Mouse (Mus musculus) right cerebral cortex, postnatal 14 days (tissue): Measurements from ENCODE around the gene Ptprg.

Experiments used
- DNase-seq: peaks from one replicate; pipeline ENCODE4 v3.0.0; 2022

Ptprg gene

DNA sequence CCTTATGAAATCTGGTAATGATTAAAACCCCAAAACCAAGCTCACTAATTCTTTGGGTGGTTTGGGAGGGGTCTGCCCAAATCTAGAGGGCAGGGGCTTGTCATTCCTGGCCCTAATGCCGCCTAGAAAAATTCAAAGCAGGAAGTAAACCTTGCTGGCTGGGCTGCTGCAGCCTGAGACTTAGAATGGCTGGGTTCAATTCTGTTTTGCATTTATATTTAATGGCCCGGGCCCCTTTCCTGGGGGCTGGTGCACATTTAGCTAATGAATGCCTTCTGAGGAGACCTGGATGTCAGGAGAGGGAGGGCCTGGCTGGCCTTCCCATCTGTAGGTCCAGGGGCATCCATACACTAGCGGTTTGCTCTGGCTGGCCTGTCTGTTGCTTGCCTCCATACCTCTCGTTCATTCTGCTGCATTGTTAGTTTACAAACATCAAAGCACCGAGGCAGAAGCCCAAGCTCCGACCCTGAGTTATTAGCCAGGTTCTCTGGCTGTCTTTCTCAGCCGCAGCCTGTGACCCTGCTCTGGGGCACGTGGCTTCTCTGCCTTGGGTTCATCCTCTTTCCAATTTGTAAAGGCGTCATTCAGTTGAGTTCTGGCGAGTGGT lies 67.7 kb downstream of the Ptprg start:
- DNase-seq = no peak

DNA sequence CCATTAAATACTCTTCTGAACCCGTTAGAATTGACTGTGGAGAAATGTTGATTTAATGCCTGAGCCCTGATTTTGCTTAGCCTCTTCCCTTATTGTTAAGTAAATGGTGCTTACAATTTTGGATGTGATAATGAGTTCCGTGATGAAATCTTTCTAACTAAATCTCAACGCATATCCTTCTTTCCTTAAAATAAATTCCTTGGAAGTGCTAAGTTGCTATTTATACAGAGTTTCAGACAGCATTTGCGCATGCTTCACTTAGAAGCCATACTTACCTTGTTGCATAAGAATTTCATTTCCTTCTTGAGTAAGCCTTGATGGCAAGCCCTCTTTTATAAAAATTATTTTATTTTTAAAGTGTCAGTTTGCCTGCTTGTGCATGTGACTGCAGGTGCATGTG lies 70.2 kb downstream of the Ptprg start:
- DNase-seq = no peak

DNA sequence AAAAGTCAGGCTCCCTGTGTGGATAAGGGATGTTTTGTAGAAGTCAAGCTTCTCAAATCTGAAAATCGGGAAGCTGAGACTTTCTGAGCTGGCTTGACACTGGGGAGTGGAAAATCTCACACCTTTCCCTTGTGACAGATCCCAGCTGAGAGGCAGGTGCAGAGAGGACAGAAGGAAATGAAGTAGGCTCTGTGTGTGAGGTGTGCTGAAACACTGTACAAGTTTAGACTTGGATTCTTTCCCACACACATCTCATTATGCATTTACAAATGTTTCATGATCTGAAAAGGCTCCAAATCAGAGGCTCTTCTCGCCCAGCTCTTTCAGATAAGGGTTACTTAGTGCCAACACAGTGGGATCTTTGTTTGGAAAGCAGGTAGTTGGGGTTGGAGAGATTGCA lies 77.4 kb downstream of the Ptprg start:
- DNase-seq = no peak

DNA sequence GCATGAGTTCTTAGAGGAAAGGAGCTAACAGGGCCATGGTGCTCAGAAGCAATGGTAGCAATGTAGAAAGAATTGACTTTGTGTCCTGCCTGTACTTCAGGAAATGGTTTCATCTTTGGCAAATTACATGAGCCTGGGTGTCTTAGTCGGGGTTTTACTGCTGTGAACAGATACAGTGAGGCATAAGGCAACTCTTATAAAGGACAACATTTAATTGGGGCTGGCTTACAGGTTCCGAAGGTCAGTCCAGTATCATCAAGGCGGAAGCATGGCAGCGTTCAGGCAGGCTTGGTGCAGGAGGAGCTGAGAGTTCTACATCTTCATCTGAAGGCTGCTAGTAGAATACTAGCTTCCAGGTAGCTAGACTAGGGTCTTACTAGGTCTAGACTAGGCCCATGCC lies 78.2 kb downstream of the Ptprg start:
- no peak for DNase-seq

DNA sequence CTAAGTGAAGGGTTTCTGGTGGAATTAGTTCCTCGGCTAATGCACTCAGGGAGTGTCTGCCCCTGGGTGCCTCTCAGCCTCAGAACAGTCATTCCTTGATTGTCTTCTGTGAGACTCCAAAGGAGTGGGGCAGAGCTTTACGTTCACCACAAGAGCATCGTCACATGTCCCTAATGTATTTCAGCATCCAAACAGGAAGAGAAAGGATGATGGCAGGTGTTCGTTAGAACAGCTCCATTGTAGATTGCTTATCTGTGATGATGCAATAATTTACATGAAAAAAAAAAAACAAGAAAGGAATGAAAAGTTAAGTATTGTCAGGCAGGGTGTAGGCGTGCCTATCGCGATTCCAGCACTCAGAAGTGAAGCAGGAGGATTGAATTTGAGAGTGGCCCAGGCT lies 84.3 kb downstream of the Ptprg start:
- no peak for DNase-seq

DNA sequence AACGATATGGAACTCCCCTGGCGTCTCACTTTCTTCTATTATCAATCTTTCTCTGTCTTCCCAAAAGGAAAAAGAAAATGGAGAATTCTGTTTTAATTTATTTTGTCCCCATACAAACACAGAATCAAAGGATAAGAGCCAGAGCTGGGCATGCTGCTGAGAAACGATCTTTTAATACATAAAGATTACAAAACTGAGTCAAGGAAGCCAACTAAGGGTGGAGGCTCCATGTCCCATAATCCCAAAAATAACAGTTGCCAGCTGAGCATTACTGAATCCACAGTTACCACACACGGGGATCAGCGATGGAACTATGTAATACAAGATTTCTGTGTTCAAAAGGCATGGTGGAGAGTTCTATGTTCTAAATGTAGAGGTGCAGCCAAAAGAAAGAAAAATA lies 86.0 kb downstream of the Ptprg start:
- no peak for DNase-seq

DNA sequence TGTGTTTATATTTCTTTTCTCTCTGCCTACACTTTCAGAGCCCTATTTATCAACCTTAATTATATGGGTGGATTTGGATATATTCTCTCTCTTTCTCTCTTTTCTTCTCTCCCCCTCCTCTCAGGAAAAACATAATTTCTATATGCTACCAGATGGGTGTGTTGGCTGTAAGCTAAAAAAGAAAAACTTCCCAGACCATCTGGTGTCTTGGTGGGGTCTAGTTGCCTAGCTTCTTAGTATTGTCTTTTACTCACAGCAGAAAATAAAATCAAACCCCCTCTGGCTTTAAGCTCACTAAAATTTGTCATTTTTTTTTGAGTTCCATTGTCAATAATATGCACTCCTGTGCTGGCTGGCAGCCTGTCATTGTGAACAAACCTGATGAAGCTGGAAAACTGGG lies 87.0 kb downstream of the Ptprg start:
- DNase-seq = no peak

DNA sequence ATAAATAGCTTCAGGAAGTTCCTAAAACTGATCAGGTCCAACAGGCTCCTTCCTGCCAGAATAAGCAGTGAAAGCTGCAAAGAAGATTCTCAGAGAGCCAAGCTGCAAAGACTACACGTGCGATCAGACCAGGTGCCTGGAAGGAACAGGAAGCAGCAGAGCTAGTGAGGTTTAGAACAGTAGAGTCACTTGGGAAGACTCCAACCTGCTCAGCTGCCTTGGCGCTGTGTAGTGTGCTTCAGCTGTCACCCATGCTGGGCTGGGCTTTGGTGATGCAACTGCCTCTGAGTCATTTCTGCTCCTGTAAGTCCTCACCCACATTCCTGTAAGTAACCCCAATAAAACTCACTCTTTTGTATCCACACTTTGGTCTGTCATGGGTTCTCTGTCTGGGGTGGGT lies 87.7 kb downstream of the Ptprg start:
- no peak for DNase-seq

DNA sequence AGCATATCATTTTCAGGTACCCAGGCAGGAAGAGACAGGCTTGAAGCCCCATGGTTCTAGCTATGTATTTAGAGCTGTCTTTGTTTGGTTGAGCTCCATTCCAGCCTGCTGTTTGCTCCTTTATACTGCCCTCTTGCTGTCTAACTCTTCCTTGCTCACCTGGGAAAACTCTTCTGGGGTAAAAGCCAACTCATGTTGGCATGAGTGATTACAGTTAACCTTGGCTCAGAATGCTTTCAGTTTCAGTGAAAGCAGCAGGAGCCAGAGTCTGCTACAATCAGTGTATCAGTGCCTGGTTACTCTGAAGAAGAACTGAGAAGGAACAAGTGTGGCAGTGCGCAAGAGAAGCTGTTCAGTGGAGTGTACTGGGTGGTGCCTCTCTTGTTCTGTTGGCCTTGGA lies 89.6 kb downstream of the Ptprg start:
- no peak for DNase-seq

DNA sequence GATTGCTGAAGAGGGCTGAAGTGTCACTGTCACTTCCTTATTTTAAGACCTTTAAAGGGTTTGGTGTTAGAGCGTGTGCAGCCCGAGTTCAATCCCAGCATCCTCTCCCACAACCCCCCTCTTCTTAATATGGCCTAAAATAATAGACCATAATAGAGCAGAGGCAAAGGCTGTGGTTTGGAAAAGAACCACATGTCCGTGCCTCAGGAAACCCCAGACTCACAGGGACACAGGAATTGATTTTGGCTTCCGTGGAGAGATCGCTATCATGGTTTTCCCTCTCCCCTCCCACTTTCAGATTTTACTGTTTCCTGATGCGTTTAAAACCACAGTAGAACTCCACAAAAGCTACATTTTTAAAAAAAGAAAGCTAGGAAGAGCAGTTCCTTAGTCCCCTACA lies 104.0 kb downstream of the Ptprg start:
- no peak for DNase-seq

DNA sequence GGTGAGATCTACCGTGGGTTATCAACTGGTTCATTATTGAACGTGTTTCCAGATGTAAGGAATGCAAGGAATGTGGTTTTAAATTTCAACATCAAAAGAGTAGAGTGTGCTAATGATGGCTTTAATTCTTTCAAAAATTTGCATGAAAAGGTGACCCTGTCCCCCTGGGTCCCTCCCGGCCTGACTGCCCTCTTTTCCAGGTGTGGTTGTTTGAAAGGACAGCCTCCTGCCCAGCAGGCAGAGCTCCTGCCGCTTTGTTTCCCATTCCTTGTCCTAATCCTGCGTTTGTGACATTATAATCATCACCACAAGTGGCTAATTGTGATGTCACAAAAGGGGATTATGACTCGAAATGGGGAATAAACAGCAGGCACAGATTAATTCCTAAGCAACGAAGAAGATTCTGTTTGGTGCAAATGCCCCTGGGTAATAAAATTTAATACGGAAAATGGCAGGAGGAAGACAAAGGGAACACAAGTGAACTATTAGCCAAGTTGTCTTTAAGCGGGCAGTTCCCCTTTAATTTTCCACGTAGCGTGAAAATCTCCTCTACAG lies 110.4 kb downstream of the Ptprg start:
- no peak for DNase-seq

DNA sequence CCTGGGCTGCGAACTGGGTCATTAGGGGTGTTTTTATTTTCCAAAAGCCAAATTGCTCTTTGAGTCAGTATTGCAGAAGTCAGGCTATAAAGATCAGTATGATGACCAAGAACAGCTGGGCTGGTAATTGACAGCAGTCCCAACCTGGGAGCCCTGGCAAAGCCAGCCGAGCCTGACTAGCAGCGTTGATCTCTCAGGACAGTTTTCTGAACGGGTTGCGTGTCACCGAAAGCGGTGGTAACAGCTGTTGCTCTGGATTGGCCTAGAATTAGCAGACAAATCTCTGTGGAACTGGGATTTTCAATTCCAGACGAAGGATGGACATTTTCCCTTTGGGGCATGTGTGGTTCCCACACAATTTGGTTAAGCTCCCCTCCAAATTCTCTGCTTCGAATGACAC lies 111.0 kb downstream of the Ptprg start:
- DNase-seq = no peak

DNA sequence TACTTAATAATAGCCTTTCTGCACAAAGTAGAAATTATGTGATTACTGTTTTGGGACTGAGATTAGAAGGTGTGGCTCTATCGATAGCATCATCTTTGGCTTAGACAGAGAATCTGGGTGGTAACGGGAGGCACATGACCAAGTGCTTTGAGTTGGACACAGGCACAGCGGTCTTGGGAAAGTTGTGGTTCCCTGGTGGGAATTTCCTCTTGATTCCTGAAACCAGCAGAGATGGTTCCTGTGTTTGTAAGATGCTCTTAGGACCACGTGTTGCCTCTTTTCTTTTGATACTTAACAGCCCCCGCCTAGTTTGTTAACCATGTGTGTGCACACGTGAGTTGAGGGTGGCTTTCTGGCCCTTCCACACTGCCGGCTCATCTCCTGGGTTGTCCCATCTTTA lies 111.7 kb downstream of the Ptprg start:
- DNase-seq = no peak

DNA sequence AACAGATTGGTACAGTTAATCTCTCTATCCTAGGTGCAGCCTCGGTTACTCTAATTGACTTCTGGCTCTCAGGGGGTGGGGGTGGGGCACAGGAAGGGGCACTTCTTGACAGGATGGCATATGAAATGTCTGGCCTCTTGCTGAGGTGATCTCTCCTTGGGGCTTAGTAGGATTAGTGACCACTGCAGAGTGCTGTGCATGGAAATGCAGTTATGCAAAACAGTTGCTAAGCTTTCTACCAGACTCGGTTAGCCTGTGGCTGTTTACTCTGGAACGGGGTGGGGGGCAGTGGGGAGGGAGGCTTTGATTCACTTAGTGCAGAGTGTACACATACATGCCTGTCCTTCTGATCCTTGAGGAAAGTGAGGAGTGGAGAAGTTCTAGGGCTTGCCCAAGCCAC lies 114.4 kb downstream of the Ptprg start:
- DNase-seq = no peak

DNA sequence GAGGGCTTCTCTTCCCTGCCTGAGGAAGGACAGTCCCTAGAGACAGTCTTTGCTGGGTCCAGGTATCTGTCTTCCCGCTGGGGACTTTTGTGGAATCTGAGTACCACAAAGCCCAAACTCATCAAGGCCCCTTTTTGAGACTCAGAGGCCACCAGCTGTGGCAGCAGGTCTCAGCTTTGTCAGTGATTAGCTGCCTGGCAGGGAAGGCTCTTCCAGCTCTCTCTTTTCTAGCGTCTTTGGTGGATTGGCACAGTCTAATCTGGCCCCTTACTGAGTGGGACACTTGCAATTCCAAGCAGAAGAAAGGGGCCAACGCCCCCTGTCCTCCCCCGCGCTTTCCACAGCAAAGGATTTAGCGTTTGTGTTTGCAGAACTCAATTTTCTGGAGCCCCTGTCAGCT lies 117.5 kb downstream of the Ptprg start:
- no peak for DNase-seq

DNA sequence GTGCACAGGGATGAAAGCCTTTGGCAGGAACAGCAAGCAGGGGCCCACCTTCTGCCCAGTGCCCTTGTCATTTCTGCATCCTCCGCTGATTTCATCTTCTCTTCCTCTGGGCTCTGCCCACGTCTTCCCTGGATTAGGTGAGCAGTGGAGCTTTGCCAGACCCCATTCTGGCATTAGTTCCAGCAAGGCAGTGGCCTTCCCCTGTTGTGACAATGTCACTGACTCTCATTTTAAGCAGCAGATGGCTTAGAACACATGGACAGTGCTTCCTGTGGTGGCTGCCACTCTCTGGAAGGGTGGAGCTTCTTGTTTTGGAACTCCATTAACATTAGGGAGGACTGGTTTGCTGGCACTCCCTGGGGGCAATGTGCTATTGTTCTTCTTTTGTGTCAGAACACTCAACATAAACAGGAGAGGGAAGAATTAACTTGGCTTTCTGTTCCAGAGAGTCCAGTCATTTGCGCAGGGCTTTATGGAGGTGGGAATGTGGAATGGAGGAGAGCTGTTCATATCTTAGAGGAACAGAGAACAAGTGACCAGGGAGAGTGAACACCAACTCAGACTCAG lies 119.7 kb downstream of the Ptprg start:
- DNase-seq = no peak

DNA sequence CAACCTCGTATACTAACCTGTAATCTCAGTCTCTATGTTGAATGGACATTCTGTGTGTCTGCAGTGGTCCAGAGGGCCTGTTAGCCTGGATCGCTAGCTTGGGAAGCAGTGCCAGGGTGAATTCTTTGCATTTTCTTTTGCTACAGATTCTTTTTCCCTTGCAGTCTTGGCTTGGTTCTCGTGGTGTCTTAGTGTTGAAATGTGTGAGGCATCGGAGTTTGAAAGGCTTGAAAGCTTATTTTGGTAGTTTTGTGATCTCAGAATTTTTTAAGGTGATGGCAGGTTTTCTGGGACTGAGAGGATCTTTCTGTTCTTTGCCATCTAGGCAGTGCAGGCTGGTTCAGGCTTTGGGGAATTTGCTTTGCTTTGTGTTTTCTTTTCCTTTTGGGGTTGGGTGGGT lies 124.9 kb downstream of the Ptprg start:
- no peak for DNase-seq

DNA sequence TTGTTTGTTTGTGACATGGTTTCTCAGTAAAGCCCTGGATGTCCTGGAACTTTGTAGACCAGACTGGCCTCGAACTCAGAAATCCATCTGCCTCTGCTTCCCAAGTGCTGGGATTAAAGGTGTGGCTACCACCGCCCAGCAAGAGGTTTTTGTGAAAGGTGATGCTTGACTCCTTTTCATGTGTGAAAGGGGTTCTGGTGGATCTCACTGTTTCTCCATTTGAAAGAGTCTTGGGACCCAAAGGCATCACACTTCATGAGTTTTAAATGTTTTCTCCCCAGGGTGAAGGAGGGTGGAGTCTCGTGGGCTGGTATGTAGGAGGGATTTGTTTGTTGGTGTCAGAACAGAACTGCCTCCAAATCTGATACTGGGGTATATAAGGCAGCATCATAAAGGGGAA lies 126.4 kb downstream of the Ptprg start:
- DNase-seq = no peak

DNA sequence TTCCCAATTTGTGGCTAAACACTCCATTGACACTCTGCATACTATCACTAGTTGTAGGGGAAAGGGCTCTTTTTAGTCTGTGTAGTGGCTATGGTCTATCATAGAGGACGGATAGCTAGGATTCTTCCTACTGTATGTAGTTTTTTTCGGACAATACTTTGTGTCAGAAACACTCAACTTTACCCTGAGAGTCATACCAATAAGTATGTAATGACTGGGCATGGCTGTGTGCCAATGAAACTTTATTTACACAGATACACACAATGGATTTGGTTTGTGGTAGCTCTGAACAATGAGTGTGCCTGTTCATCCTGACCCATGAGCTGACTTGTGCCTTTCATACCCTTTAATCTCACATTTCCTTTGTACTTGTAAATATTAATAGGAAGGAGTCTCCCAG lies 127.3 kb downstream of the Ptprg start:
- no peak for DNase-seq

DNA sequence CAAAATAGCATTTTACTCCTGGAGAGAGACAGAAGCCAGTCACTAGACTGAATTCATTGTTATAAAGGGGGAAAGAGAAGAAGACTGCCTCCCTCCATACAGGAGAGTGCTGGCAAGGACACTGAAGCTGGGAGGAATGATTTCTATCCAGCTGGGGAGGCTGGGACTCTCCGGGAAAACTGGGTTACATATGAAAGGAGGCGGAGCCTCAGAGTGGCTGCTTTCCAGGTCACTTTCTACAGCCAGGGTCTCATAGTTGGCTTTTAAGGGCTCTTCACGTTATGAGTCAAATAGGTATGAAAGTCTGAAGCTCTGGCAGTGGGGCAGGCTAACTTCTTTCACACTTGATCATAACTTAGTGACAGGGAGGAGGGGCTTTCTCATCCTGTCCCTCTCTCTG lies 129.1 kb downstream of the Ptprg start:
- DNase-seq = no peak

DNA sequence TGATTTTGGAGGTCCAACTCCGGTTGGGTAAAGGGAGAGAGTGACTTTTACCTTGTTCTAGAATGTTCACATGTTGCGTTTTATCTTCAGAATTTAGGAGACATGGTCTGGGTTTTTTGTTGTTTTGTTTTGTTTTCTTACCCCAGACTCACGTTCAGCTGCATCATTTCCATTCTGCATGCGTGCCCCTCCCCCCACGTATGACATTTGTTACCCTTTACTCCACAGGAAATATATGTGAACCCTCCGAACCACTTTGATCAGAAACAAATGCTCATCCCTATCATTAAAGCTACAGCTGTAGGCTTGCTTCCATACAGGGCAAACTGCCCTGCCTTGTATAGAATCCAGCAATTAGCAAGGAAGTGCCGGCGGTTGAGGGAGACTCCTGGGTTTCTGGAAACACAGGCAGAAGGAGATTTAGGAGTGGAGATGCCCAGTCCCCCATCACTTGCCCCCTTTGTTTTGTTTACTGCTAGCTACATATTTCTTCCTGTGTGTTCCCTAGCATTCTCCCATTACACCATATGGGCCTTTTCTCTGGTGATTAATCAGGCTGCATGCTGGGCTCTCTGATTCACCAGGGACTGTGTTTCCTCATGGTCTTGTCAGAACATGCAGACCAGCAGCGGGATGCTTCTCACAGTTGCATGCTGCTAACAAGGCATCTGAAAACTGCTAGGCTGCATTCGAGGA lies 130.2 kb downstream of the Ptprg start:
- no peak for DNase-seq

DNA sequence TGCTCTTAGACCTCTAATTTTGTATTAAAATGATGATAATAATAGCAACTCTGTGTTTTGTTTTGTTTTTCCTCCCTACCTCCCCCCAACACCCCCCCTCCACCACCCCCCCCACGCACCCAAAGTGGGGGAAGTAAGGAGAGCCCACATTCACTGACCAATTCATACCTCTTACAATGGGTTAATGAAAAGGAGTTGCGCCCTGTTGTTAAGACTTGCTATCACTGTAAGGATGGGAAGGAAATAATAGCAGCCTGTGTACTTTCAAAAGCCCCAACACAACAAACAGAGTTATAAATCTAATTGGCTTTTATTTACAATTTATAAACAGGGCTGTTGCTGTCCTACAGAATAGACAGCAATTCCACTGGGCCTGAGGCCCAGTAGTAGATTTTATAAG lies 130.8 kb downstream of the Ptprg start:
- no peak for DNase-seq

DNA sequence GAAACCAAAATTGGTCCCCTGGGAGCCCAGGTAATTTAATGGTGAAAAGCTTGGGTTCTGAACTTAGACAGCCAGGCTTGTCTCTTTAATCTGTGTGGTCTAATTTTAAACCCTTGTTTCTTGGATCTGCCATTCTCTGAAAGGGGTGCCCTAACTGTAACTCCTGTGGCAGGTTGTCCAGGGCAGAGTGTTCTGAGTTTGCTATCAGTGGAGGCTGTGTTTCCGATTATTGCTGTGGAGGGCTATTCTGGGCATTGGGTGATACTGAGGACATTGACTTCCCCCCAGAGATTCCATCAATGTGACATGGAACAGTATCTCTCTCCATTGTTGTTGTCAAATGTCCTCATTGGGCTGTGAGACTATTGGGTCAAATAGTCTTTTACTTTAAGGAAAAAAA lies 134.2 kb downstream of the Ptprg start:
- DNase-seq = no peak

DNA sequence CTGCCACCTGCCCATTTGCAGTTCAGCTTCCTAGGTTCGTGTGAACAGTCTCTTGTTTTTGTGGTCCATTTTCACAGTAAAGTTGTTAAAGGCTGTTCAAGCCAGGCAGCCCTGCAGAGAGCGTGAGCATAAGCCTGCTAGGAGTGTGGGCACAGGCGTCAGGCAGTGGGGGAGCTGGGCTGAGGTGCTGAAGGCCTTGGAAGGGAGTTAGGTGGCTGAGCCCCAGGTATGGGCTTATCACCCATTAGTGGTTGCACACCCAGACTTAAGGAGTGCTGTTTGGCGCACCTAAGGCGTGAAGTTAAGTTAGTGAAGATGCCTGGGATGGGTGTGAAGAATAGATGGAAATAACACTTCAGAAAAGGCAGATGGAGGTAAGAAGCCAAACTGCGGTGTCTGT lies 134.8 kb downstream of the Ptprg start:
- DNase-seq = no peak

DNA sequence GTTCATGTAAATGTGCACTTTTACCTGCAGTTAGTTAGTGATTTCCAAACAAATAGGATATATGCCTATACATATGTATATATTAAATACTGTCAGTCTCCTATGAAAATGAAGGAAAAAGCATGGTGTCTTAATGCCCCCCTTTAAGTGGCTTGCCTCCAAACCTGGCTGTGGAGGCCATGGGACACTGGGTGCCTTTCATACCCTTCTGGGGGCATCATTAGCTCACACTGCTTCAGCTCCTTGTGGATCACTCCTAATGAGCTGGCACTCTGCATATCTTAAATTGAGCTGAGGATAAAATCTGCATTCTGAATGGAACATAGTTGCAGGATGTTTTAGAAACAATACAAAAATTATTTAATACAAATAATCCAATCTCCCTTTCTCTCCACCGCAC lies 136.7 kb downstream of the Ptprg start:
- no peak for DNase-seq
